Mouse (Mus musculus): ENCODE results near the gene Gm8332. TPM values are rescaled to one million over a fixed set of nuclear protein-coding genes. Genes with fewer than 3 reads are reported as not detected.
"Not testable (repeated sequence)": the region's sequence is repeated elsewhere in the genome, so short reads cannot be mapped to it uniquely, and the experiment has no call there.

The Gm8332 gene
- not detected in 2 replicates for polyA plus RNA-seq (2014; fragmentation: Nextera tagmentation; extraction: Ambion mirVana)

GRCm38 (mm10) chr12:88250000-88250399, at the start of gene Gm8332:
Gm8332 (minus strand) TSS chr12:88250100.
- WGBS = 86% methylated on average over 1 of the region's 2 CpGs
- H3K4me2 ChIP-seq (replicated peaks; ENCODE audit: low read depth, low read length); H3K36me3 ChIP-seq (ENCODE audit: control insufficient read depth, insufficient read depth, low read length); H3K27me3 ChIP-seq (ENCODE audit: control insufficient read depth, insufficient read depth, low read length); H3K4me3 ChIP-seq (ENCODE audit: low read depth, low read length); H3K27ac ChIP-seq (ENCODE audit: low read length); H3K9ac ChIP-seq (replicated peaks; ENCODE audit: low read depth, low read length); H3K9me3 ChIP-seq (ENCODE audit: control insufficient read depth, low read depth, low read length); ATAC-seq (ENCODE audit: insufficient number of reproducible peaks, insufficient read depth, low FRiP score, low read depth); H3K4me1 ChIP-seq (ENCODE audit: control insufficient read depth, insufficient read depth, low read length): not testable (repeated sequence)

- H3K27me3 ChIP-seq (ENCODE audit: control insufficient read depth, insufficient read depth, low read length); H3K4me3 ChIP-seq (ENCODE audit: low read depth, low read length); H3K4me1 ChIP-seq (ENCODE audit: control insufficient read depth, insufficient read depth, low read length); H3K4me2 ChIP-seq (replicated peaks; ENCODE audit: low read depth, low read length); H3K9me3 ChIP-seq (ENCODE audit: control insufficient read depth, low read depth, low read length); H3K36me3 ChIP-seq (ENCODE audit: control insufficient read depth, insufficient read depth, low read length); H3K9ac ChIP-seq (replicated peaks; ENCODE audit: low read depth, low read length); ATAC-seq (ENCODE audit: insufficient number of reproducible peaks, insufficient read depth, low FRiP score, low read depth); H3K27ac ChIP-seq (ENCODE audit: low read length): not testable (repeated sequence)
- WGBS = 65% methylated on average over 1 of the region's 2 CpGs
Measured at GRCm38 (mm10) chr12:88297171-88297570, 47.3 kb upstream of the Gm8332 start.

DNA sequence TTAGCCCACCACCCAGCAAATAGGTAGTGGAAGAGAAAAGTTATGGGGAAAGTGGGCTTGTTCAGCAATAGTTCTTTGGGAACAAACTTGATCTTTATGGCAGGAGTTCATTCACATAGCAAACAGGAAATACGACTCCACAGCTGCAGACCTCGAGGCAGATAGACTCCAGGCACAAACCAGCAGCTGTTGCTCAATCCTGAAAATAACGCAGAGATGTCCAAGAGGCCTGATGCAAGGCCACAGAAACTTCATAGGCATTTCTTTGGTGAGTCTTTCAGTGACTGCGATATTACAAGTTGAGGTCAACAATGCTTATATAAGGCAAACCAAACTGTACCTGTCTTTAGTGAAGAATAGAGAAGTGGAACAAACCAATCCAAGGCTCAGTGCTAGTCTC, 43.2 kb upstream of the Gm8332 start:
- H3K9ac ChIP-seq (replicated peaks; ENCODE audit: low read depth, low read length); H3K4me1 ChIP-seq (ENCODE audit: control insufficient read depth, insufficient read depth, low read length); ATAC-seq (ENCODE audit: insufficient number of reproducible peaks, insufficient read depth, low FRiP score, low read depth); H3K4me2 ChIP-seq (replicated peaks; ENCODE audit: low read depth, low read length); H3K27ac ChIP-seq (ENCODE audit: low read length); H3K27me3 ChIP-seq (ENCODE audit: control insufficient read depth, insufficient read depth, low read length); H3K4me3 ChIP-seq (ENCODE audit: low read depth, low read length); H3K36me3 ChIP-seq (ENCODE audit: control insufficient read depth, insufficient read depth, low read length); H3K9me3 ChIP-seq (ENCODE audit: control insufficient read depth, low read depth, low read length): not testable (repeated sequence)
- WGBS = 58% methylated on average over 4 of the region's 4 CpGs

- H3K4me2 ChIP-seq (replicated peaks; ENCODE audit: low read depth, low read length); H3K4me3 ChIP-seq (ENCODE audit: low read depth, low read length); H3K27ac ChIP-seq (ENCODE audit: low read length); H3K9ac ChIP-seq (replicated peaks; ENCODE audit: low read depth, low read length); H3K36me3 ChIP-seq (ENCODE audit: control insufficient read depth, insufficient read depth, low read length); ATAC-seq (ENCODE audit: insufficient number of reproducible peaks, insufficient read depth, low FRiP score, low read depth); H3K27me3 ChIP-seq (ENCODE audit: control insufficient read depth, insufficient read depth, low read length); H3K9me3 ChIP-seq (ENCODE audit: control insufficient read depth, low read depth, low read length); H3K4me1 ChIP-seq (ENCODE audit: control insufficient read depth, insufficient read depth, low read length): not testable (repeated sequence)
- 89% methylated on average over 4 of the region's 5 CpGs for WGBS
Measured at GRCm38 (mm10) chr12:88285224-88285623, 35.3 kb upstream of the Gm8332 start.

- 83% methylated on average over 5 of the region's 5 CpGs for WGBS
- not testable (repeated sequence) for ATAC-seq (ENCODE audit: insufficient number of reproducible peaks, insufficient read depth, low FRiP score, low read depth); H3K4me3 ChIP-seq (ENCODE audit: low read depth, low read length); H3K36me3 ChIP-seq (ENCODE audit: control insufficient read depth, insufficient read depth, low read length); H3K27me3 ChIP-seq (ENCODE audit: control insufficient read depth, insufficient read depth, low read length); H3K4me2 ChIP-seq (replicated peaks; ENCODE audit: low read depth, low read length); H3K27ac ChIP-seq (ENCODE audit: low read length); H3K9me3 ChIP-seq (ENCODE audit: control insufficient read depth, low read depth, low read length); H3K4me1 ChIP-seq (ENCODE audit: control insufficient read depth, insufficient read depth, low read length); H3K9ac ChIP-seq (replicated peaks; ENCODE audit: low read depth, low read length)
Measured at GRCm38 (mm10) chr12:88274400-88274799, 24.5 kb upstream of the Gm8332 start, which contains the start of gene Gm5662. Gm5662 (minus strand) TSS chr12:88274500.

DNA sequence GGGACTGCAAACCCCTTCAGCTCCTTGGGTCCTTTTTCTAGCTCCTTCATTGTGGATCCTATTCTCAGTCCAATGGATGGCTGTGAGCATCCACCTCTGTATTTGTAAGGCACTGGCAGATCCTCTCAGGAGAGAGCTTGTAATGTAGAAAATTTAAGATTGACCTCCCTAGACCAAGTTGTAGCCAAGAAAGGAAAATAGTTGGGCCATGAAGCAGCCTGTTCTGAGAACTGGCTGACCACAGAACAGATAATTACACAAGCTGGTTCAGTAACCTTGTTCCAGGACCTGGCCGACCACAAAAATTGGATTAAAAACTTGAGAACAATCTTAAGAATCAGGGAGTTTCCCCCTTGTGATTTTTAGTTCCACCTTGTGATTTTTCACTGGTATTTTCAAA, 7.3 kb upstream of the Gm8332 start:
- H3K9me3 ChIP-seq (ENCODE audit: control insufficient read depth, low read depth, low read length) = no peaks in the 10 kb centered on the region
- H3K36me3 ChIP-seq (ENCODE audit: control insufficient read depth, insufficient read depth, low read length) = no peaks in the 10 kb centered on the region
- no peak for ATAC-seq (ENCODE audit: insufficient number of reproducible peaks, insufficient read depth, low FRiP score, low read depth)
- no peak overlapping the region for H3K9ac ChIP-seq (replicated peaks; ENCODE audit: low read depth, low read length)
- H3K4me3 ChIP-seq (ENCODE audit: low read depth, low read length) = no peak overlapping the region
- 46% methylated on average over 1 of the region's 1 CpGs for WGBS
- H3K27me3 ChIP-seq (ENCODE audit: control insufficient read depth, insufficient read depth, low read length) = no peaks in the 10 kb centered on the region
- no peaks in the 10 kb centered on the region for H3K4me1 ChIP-seq (ENCODE audit: control insufficient read depth, insufficient read depth, low read length)
- no peak overlapping the region for H3K27ac ChIP-seq (ENCODE audit: low read length)
- H3K4me2 ChIP-seq (replicated peaks; ENCODE audit: low read depth, low read length) = no peak overlapping the region

- H3K4me1 ChIP-seq (ENCODE audit: control insufficient read depth, insufficient read depth, low read length) = not testable (repeated sequence)
Measured at GRCm38 (mm10) chr12:88255917-88256316, 6.0 kb upstream of the Gm8332 start.

DNA sequence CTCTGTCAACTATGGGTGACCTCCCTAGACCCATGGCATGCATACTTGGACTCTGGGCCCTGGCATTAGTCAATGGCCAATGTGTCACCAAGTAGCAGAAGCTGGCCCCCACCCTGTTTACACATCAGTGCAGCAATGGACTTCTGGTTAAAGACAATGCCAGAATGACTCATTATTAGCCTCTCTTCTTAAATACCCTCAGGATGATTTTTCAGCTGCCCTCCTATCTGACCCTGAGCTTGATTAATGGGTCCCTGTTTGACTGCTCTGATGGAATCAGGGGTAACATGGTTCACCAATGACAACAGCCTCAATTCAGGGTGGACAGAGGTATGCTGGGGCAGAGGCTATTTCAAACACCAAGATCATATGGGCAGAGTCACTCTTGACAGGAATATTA, 4.1 kb downstream of the Gm8332 start:
- H3K4me1 ChIP-seq (ENCODE audit: control insufficient read depth, insufficient read depth, low read length); H3K9me3 ChIP-seq (ENCODE audit: control insufficient read depth, low read depth, low read length); H3K4me3 ChIP-seq (ENCODE audit: low read depth, low read length); H3K4me2 ChIP-seq (replicated peaks; ENCODE audit: low read depth, low read length); H3K27ac ChIP-seq (ENCODE audit: low read length); H3K27me3 ChIP-seq (ENCODE audit: control insufficient read depth, insufficient read depth, low read length); H3K9ac ChIP-seq (replicated peaks; ENCODE audit: low read depth, low read length); H3K36me3 ChIP-seq (ENCODE audit: control insufficient read depth, insufficient read depth, low read length); ATAC-seq (ENCODE audit: insufficient number of reproducible peaks, insufficient read depth, low FRiP score, low read depth): not testable (repeated sequence)

More at GRCm38 (mm10) chr12:88255917-88256316, 6.0 kb upstream of the Gm8332 start:
- H3K27me3 ChIP-seq (ENCODE audit: control insufficient read depth, insufficient read depth, low read length); H3K4me2 ChIP-seq (replicated peaks; ENCODE audit: low read depth, low read length); H3K27ac ChIP-seq (ENCODE audit: low read length); ATAC-seq (ENCODE audit: insufficient number of reproducible peaks, insufficient read depth, low FRiP score, low read depth); H3K9me3 ChIP-seq (ENCODE audit: control insufficient read depth, low read depth, low read length); H3K4me3 ChIP-seq (ENCODE audit: low read depth, low read length); H3K36me3 ChIP-seq (ENCODE audit: control insufficient read depth, insufficient read depth, low read length); H3K9ac ChIP-seq (replicated peaks; ENCODE audit: low read depth, low read length): not testable (repeated sequence)
- 59% methylated on average over 2 of the region's 2 CpGs for WGBS

DNA sequence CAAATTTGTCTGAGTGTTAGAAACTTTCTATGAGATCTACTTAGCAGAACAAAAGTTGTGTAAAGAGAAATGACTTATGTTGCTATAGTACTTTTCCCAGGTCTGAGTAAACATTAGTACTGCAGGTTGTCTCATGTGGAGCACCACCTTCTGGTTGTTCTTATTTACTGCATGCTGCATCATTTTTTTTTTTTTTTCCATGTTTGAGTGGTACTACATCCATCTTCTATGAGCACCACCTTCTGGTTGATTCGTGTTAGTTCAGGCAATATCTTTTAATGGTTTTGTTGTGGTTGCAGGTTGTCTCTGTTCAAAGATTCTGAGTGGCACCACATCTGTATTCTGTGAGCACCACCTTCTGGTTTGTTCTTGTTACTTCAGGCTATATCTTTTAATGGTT, 7.0 kb downstream of the Gm8332 start:
- H3K27me3 ChIP-seq (ENCODE audit: control insufficient read depth, insufficient read depth, low read length); H3K4me2 ChIP-seq (replicated peaks; ENCODE audit: low read depth, low read length); ATAC-seq (ENCODE audit: insufficient number of reproducible peaks, insufficient read depth, low FRiP score, low read depth); H3K4me3 ChIP-seq (ENCODE audit: low read depth, low read length); H3K9ac ChIP-seq (replicated peaks; ENCODE audit: low read depth, low read length); H3K9me3 ChIP-seq (ENCODE audit: control insufficient read depth, low read depth, low read length); H3K36me3 ChIP-seq (ENCODE audit: control insufficient read depth, insufficient read depth, low read length); H3K4me1 ChIP-seq (ENCODE audit: control insufficient read depth, insufficient read depth, low read length); H3K27ac ChIP-seq (ENCODE audit: low read length): not testable (repeated sequence)
- 68% methylated on average over 1 of the region's 1 CpGs for WGBS
